Mouse (Mus musculus) layer of hippocampus, postnatal 10 days (tissue): ENCODE data around the gene Stom. TPM values are rescaled to one million over a fixed set of nuclear protein-coding genes. Genes with fewer than 3 reads are reported as not detected.
A peak's percentile ranks its signal among the peaks of the same experiment; 100 is the strongest.

Experiments used
- DNase-seq, 2 experiments: peaks; one replicate each; pipeline ENCODE4 v3.0.0; 2021; ENCODE audit warnings: low spot score in 2 of 2
- total RNA-seq, 2 experiments: library from RNA; stranded (reverse); gene quantifications; 2 replicates each; pipeline ENCODE4 v1.2.3; 2021

Gene Stom
- total RNA-seq, 2 experiments from 2014 or later: 9.1 to 9.8 TPM

DNA sequence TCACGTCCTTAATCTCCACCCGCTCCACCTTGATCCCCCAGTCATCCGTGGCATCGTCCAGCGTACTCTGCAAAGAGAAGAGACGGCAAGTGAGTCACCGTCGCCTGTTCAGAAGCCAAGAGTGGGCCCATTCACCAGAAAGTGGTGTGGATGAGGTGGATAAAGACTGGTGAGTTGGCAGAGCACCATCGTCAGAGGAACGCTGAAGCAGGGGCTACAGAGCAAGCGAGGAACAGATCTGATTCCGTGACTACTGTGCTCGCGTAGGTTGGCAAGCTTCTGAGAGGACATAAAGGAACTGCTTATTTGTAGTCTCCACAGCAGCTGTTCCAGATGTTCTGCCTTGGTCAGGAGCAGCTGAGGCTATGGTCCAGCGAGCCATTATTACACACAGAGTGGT lies 16.4 kb downstream of the Stom start:
- DNase-seq: no peak

DNA sequence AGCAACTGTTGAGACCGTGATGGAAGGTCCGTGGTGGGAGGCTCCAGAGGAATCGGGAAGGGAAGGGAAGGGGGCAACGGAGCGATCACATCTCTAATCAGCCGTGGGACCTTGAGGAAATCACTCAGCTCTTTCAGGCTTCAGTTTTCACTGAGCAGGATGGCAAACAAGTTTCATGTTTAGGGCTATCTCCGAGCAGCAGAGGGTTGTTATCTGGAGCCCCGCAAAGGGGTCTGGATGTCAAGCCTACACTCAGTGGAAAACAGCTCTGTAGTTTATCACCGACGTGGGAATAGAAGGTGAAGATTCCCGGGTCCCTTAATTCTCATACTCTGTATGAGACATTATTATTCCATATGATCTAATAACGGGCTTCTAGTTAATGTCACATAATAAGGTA lies 18.4 kb downstream of the Stom start:
- DNase-seq: no peak

DNA sequence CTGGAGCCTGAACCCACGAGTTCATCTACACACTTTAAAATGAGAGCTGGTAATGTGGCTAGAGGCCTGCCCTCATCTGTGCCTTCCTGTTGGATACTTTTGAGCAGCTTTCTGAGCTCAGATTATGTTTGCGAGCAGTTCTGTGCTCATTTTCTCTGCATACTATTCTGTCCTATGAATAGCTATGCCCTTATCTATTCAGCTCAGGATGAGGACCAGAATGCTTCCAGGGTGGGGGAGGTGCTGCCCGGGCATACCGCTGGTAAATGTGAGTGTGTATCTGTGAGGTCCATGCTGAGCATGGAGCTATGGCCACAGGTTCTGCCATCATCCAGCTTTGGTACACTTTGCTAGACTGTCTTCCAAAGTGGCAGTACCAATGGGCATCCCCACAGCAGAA lies 19.2 kb downstream of the Stom start:
- DNase-seq: no peak

DNA sequence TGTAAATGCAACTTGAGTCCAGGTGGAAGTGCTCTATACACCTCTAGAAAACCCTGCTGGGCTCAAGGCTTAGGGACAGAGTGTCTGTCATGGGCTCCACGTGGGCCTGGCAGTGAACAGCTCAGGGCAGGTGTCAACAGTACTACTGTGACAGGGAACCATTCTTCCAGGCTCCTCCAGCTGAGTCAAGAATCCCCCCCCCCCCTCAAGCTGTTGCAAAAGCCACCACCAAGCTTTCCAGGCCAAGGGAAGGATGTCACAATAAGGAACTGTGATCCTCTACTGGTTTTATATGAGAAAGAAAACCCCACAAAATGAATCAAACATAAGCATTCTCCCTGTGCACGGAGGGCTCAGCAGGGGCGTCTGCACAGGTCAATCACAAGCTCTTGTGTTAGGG lies 22.5 kb downstream of the Stom start:
- DNase-seq: no peak

DNA sequence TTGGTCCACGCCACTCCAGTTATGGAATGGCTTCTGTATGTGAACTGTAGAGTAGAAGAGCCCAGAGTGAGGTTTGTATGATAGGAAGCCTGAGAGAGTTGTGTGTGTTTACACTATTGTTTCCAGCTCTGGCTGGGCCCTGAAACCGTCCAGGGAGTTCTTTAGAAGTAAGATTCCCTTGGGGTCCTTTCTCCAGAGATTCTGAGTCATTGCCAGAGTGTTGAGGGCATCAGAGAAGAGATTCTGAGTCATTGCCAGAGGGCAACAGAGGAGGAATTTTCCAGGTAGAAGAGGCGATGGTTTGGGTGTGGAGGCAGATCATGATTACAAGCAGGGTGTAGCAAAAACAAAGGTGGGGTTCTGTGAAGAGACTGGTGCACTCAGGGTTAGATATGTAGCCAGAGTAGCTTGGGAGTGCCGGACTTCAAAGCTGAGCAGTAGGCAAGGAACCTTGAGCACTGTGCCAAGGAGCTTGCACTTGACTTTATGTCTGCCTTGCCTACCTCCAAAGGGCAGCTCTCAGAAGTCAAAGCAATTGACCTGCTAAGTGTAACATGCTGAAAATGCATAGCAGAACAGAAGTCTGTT lies 26.8 kb downstream of the Stom start:
- DNase-seq: no peak

- no peak for DNase-seq
Measured at GRCm38 (mm10) chr2:35308166-35308565, 28.6 kb downstream of the Stom start.

DNA sequence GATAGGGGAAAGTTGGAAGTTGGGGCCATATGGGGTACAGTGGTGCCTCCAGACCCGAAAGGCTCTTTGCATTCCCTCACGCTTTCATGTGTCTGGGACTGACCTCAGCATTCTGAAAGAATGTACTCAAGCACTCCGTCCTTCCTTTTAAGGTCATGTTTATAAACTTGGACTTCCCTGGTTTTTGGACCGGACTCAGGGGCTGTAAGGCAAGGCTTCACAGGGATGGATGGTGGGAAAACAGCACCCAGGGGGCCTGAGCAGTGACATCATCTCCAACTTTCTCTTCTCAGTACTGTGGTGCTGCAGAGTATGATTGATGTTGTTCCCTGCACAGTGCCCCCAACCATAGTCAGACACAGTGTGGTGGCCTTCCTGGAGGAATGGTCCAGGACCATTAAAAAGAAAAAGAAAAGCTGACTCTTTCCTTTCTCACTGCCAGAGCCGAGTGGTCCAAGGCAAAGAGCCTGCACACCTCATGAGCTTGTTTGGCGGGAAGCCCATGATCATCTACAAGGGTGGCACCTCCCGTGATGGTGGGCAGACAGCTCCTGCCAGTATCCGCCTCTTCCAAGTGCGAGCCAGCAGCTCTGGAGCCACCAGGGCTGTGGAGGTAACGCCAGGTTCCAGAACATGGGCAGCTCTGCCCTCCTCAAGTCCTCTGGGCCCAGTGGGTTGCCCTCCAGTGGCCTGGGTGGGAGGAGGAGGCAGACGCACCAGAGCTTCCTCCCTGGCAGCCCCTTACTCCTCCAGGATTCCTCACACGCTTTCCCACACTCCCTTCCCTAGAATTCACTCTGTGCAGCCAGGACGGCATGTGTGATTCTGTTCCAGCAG lies 34.5 kb downstream of the Stom start:
- DNase-seq: no peak

GRCm38 (mm10) chr2:35299437-35299836 lies 37.3 kb downstream of the Stom start:
- DNase-seq: no peak

GRCm38 (mm10) chr2:35297703-35298332 lies 39.0 kb downstream of the Stom start:
- peak; percentile 85 to 88 for DNase-seq

- no peak for DNase-seq
Measured at GRCm38 (mm10) chr2:35293291-35293690, 43.5 kb downstream of the Stom start.

- no peak for DNase-seq
Measured at GRCm38 (mm10) chr2:35292700-35293099, 44.1 kb downstream of the Stom start.

DNA sequence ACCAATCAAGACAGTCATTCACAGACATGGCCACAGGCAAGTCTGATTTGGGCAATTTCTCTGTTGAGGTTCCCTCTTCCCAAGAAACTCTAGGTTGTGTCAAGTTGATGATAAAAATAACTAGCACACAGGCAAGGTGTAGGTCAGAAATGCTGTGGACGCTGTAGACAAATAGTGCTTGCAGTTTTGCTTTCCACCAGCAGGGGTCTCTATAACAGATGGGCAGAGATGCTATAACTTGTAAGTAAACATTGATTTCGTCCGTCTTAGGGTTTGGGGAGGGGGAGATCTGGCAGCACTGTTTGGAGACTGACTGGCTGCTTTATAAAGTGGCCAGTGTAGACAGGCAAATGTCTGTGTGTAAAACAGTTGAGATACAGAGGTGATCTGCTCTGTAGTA lies 44.9 kb downstream of the Stom start:
- peak; percentile 51 to 61 for DNase-seq

- DNase-seq: peak; percentile 87 to 88
Measured at GRCm38 (mm10) chr2:35288758-35289635, 47.8 kb downstream of the Stom start.

DNA sequence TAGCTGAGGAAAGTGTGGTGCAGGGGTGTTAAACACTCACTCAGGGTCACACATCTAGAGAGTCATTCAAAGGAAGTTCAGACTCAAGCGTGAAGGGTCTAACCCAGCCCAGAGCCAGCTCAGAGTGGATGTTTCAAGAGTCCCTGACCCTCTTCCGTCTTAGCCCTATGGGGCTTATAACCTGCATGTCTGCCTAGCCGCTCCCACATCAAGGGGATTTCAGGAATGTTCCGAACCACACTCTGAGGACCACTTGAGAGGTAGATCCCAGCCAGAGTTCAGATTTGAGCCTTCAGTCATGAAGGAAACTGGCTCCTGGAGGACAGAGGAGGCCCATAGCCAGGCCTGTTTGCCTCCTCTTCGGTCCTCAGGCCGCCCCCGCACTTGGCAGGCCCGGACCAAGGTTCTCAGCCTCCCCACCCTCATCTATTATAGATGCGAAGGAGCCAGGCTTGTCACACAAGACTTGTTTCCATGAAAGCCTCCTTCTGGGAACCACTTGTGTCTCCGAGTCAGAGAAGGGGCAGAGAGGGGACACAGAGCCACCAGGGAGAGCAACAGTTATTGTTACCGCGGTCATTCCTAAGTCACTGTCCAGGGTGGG lies 49.7 kb downstream of the Stom start:
- no peak for DNase-seq

- no peak for DNase-seq
Measured at GRCm38 (mm10) chr2:35285209-35285608, 51.6 kb downstream of the Stom start.

DNA sequence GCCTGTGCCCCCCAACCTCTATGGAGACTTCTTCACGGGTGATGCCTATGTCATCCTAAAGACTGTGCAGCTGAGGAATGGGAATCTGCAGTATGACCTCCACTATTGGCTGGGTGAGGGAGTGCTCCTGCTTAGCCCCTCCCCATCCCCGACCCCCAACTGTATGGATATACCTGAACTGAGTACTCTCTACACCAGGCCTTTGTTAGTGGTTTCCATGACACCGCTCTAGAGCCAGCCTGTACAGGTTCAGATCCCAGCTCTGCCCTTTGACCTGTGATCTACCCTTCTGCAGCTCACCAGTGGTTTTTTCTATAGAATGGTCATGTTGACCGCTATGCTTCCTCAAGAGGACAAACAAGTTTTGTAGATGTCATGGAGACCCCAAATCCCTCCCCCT lies 52.8 kb downstream of the Stom start:
- DNase-seq: no peak

DNA sequence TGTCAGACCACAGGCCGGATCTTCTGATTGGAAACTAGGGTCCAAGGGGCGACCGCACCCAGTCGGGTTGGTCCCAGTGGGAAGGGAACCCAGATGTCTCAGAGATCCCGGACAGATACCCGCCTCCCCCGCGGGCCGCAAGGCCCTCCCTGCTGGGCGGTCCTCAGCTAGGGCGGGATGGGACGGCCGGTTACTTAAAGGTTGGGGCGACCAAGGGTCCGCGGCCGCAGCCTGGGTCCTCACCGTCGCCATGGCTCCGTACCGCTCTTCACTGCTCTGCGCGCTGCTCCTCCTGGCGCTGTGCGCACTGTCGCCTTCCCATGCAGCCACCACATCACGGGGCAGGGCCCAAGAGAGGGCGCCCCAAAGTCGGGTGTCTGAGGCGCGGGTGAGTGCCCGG lies 54.6 kb downstream of the Stom start:
- no peak for DNase-seq

DNA sequence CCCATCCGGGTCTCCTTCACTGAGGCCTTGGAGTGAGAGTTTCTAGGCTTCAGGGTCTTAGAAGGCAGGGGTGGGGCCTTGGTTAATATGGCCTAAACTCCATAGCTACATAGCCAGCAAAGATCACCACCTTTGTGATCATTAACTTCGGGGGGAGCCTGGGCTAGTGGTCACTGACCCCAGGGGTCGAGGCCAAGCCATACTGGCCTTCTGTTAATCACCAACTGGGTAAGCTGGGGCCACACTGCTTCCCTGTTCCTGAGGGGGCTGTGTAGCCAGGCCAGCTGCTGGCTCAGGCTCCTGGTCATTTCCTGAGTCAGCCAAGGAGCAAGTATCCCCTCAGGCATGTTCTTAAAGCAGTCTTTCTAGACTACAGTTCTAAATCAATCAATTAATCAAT lies 56.8 kb downstream of the Stom start:
- no peak for DNase-seq

DNA sequence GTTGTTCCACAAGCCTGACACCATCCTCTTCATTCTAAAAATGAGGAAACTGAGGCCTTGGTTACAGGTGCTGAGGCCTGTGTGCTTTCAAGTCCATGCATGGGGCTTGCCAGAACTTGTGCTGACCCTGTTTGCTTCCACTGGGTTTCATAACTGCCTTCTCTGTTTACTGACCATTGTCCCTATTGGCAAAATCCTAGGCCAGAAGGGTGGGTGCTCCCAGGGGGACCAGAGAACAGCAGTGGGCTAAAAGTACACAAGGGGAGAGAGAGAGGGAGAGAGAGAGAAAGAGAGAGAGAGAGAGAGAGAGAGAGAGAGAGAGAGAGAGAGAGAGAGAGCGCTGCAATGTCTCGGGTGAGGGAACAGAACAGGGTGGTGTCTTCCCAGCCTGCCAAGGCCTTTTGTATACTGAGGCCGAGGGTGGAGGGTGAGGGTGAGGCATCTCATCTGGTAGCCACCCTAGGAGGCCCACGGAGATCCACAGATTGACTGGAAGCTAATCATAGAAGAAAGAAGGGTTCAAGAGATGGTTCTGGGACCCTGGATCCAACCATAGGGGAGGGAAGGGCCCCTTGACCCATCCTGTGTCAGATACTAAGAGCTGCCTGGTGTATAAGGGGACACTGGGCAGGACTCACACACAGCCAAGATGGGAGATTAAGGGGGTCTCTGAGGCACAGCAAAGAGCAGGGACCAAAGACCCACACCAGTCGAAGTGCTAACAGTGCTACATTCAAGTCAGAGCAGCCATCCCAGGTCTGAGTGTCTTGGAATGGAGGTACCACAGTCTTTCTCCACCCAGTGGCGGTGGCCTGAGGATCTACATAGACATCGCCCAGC lies 58.2 kb downstream of the Stom start:
- no peak for DNase-seq

DNA sequence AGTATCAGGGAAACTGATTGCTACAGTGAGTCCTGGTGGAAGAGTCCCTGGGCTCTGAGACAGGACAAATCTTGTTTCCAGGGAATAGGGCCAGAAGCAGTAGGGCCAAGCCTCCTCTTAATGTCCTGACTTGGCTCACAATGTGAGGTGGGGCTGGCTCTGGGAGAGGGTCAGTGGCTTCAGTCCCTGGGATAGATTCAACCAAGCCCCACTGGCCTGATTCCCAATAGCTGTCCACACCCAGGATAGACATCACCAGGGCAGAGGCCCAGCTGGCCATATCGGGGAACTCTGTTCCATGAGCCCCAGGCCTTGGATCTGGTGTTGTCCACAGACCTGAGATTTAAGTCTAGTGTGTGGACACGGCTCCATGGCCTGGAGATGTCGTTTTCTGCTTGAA lies 59.1 kb downstream of the Stom start:
- peak; percentile 24 to 35 for DNase-seq
